Mouse (Mus musculus): ENCODE measurements around the gene Nrip3.

GRCm38 (mm10) chr7:109783281-109783680, 1.5 kb upstream of the Nrip3 start:
- TF ChIP-seq CTCF (IDR thresholded peaks at IDR 0.05; ENCODE audit: borderline replicate concordance, control insufficient read depth, extremely low read depth, insufficient read depth, low read length, poor library complexity) (no peak), POLR2A (IDR thresholded peaks at IDR 0.05; ENCODE audit: control insufficient read depth, extremely low read depth, insufficient read depth, low read length, poor library complexity) (no peak)

Data from thymus, adult 2 months (tissue).